Mouse (Mus musculus): ENCODE measurements at regions not wholly inside any gene's neighbourhood (a gene's known extent, or its start where the extent isn't known, plus 50 kb on each side); places are given as distances from the start of the nearest gene placed in this dataset.

GRCm38 (mm10) chr7:83235659-83236058, 349.1 kb upstream of the Tmc3 start:
- Histone ChIP-seq H3K27me3 (ENCODE audit: control insufficient read depth, insufficient read depth, low read length) (0 out of 2 replicates have a peak, but pooled peaks cover 2% of the 10 kb centered on the region), H3K9ac (ENCODE audit: low read depth, low read length) (no peak overlapping the region), H3K27ac (replicated peaks; ENCODE audit: insufficient read depth, low read depth, low read length) (no peak overlapping the region), H3K4me3 (ENCODE audit: insufficient read depth, low read depth, low read length) (no peak overlapping the region), H3K4me1 (ENCODE audit: control insufficient read depth, insufficient read depth, low read length) (no peaks in the 10 kb centered on the region), H3K36me3 (ENCODE audit: control insufficient read depth, insufficient read depth, low read length) (no peaks in the 10 kb centered on the region), H3K79me2 (ENCODE audit: control insufficient read depth, insufficient read depth, low read length) (no peaks in the 10 kb centered on the region)
- no peak for DNase-seq (ENCODE audit: extremely low read depth, low read depth, low spot score)
- 88% methylated on average over 3 of the region's 3 CpGs for WGBS
- TF ChIP-seq CTCF (IDR thresholded peaks at IDR 0.05; ENCODE audit: low read depth, low read length) (no peak), POLR2A (IDR thresholded peaks at IDR 0.05; ENCODE audit: extremely low read depth, insufficient read depth, low read length) (no peak)

DNA sequence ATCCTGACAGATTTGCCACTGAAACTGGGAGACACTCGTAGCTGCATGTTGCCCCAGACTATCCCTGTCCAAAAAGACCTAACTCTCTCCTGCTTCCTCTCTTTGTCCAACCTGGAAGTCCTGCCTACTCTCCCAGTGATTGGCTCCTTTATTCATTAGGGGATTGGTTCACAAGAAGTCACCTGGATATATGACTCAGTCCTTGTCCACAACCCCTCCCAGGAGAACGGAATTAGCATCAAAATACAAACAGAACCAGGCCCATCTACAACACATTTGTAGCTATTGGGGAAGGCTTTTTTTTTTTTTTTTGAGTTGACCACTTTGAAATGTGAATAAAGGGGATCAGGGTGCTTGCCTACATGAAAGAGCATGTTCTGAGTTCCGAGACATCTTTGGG, 347.4 kb upstream of the Tmc3 start:
- Histone ChIP-seq H3K27ac (replicated peaks; ENCODE audit: insufficient read depth, low read depth, low read length) (no peak overlapping the region), H3K9ac (ENCODE audit: low read depth, low read length) (no peak overlapping the region), H3K79me2 (ENCODE audit: control insufficient read depth, insufficient read depth, low read length) (no peaks in the 10 kb centered on the region), H3K4me3 (ENCODE audit: insufficient read depth, low read depth, low read length) (no peak overlapping the region), H3K4me1 (ENCODE audit: control insufficient read depth, insufficient read depth, low read length) (peaks cover 3% of the 10 kb centered on the region; the same call in 1 of the 2 replicates), H3K27me3 (ENCODE audit: control insufficient read depth, insufficient read depth, low read length) (0 out of 2 replicates have a peak, but pooled peaks cover 2% of the 10 kb centered on the region), H3K36me3 (ENCODE audit: control insufficient read depth, insufficient read depth, low read length) (no peaks in the 10 kb centered on the region)
- no peak for DNase-seq (ENCODE audit: extremely low read depth, low read depth, low spot score)
- WGBS: 91% methylated on average over 3 of the region's 3 CpGs
- TF ChIP-seq CTCF (IDR thresholded peaks at IDR 0.05; ENCODE audit: low read depth, low read length) (no peak), POLR2A (IDR thresholded peaks at IDR 0.05; ENCODE audit: extremely low read depth, insufficient read depth, low read length) (no peak)

GRCm38 (mm10) chr7:83238091-83238490, 346.6 kb upstream of the Tmc3 start:
- Histone ChIP-seq H3K27me3 (ENCODE audit: control insufficient read depth, insufficient read depth, low read length) (0 out of 2 replicates have a peak, but pooled peaks cover 2% of the 10 kb centered on the region), H3K9ac (ENCODE audit: low read depth, low read length) (no peak overlapping the region), H3K79me2 (ENCODE audit: control insufficient read depth, insufficient read depth, low read length) (no peaks in the 10 kb centered on the region), H3K4me3 (ENCODE audit: insufficient read depth, low read depth, low read length) (no peak overlapping the region), H3K27ac (replicated peaks; ENCODE audit: insufficient read depth, low read depth, low read length) (no peak overlapping the region), H3K36me3 (ENCODE audit: control insufficient read depth, insufficient read depth, low read length) (no peaks in the 10 kb centered on the region), H3K4me1 (ENCODE audit: control insufficient read depth, insufficient read depth, low read length) (peaks cover 3% of the 10 kb centered on the region; the same call in 1 of the 2 replicates)
- TF ChIP-seq CTCF (IDR thresholded peaks at IDR 0.05; ENCODE audit: low read depth, low read length) (no peak), POLR2A (IDR thresholded peaks at IDR 0.05; ENCODE audit: extremely low read depth, insufficient read depth, low read length) (no peak)
- DNase-seq (ENCODE audit: extremely low read depth, low read depth, low spot score): no peak

- Histone ChIP-seq H3K27me3 (ENCODE audit: control insufficient read depth, insufficient read depth, low read length) (0 out of 2 replicates have a peak, but pooled peaks cover 2% of the 10 kb centered on the region), H3K9ac (ENCODE audit: low read depth, low read length) (no peak overlapping the region), H3K79me2 (ENCODE audit: control insufficient read depth, insufficient read depth, low read length) (no peaks in the 10 kb centered on the region), H3K4me1 (ENCODE audit: control insufficient read depth, insufficient read depth, low read length) (peaks cover 3% of the 10 kb centered on the region; the same call in 1 of the 2 replicates), H3K4me3 (ENCODE audit: insufficient read depth, low read depth, low read length) (no peak overlapping the region), H3K27ac (replicated peaks; ENCODE audit: insufficient read depth, low read depth, low read length) (no peak overlapping the region), H3K36me3 (ENCODE audit: control insufficient read depth, insufficient read depth, low read length) (no peaks in the 10 kb centered on the region)
- WGBS: 49% methylated on average over 3 of the region's 3 CpGs
- DNase-seq (ENCODE audit: extremely low read depth, low read depth, low spot score): no peak
- TF ChIP-seq CTCF (IDR thresholded peaks at IDR 0.05; ENCODE audit: low read depth, low read length) (no peak), POLR2A (IDR thresholded peaks at IDR 0.05; ENCODE audit: extremely low read depth, insufficient read depth, low read length) (no peak)
Observed at GRCm38 (mm10) chr7:83242233-83242632, 342.5 kb upstream of the Tmc3 start.

GRCm38 (mm10) chr7:83245867-83246266, 338.9 kb upstream of the Tmc3 start:
- WGBS: 83% methylated on average over 2 of the region's 2 CpGs

GRCm38 (mm10) chr7:83251995-83252563, 332.6 kb upstream of the Tmc3 start:
- Histone ChIP-seq H3K36me3 (ENCODE audit: control insufficient read depth, insufficient read depth, low read length) (no peaks in the 10 kb centered on the region), H3K79me2 (ENCODE audit: control insufficient read depth, insufficient read depth, low read length) (no peaks in the 10 kb centered on the region), H3K9ac (ENCODE audit: low read depth, low read length) (no peak overlapping the region), H3K4me3 (ENCODE audit: insufficient read depth, low read depth, low read length) (no peak overlapping the region), H3K4me1 (ENCODE audit: control insufficient read depth, insufficient read depth, low read length) (no peaks in the 10 kb centered on the region), H3K27me3 (ENCODE audit: control insufficient read depth, insufficient read depth, low read length) (no peaks in the 10 kb centered on the region), H3K27ac (replicated peaks; ENCODE audit: insufficient read depth, low read depth, low read length) (no peak overlapping the region)
- DNase-seq (ENCODE audit: extremely low read depth, low read depth, low spot score): no peak
- WGBS: 81% methylated on average over 8 of the region's 8 CpGs
- TF ChIP-seq CTCF (IDR thresholded peaks at IDR 0.05; ENCODE audit: low read depth, low read length): no peak
- TF ChIP-seq POLR2A (IDR thresholded peaks at IDR 0.05; ENCODE audit: extremely low read depth, insufficient read depth, low read length): no peak

More at GRCm38 (mm10) chr7:83245867-83246266, 338.9 kb upstream of the Tmc3 start:
- no peak overlapping the region for H3K9ac ChIP-seq (ENCODE audit: low read depth, low read length)
- no peak for TF ChIP-seq CTCF (IDR thresholded peaks at IDR 0.05; ENCODE audit: low read depth, low read length)
- no peak for DNase-seq (ENCODE audit: extremely low read depth, low read depth, low spot score)
- no peak overlapping the region for H3K4me3 ChIP-seq (ENCODE audit: insufficient read depth, low read depth, low read length)
- H3K27me3 ChIP-seq (ENCODE audit: control insufficient read depth, insufficient read depth, low read length): no peaks in the 10 kb centered on the region
- no peak overlapping the region for H3K27ac ChIP-seq (replicated peaks; ENCODE audit: insufficient read depth, low read depth, low read length)
- H3K36me3 ChIP-seq (ENCODE audit: control insufficient read depth, insufficient read depth, low read length): no peaks in the 10 kb centered on the region
- H3K4me1 ChIP-seq (ENCODE audit: control insufficient read depth, insufficient read depth, low read length): peaks cover 3% of the 10 kb centered on the region; the same call in 1 of the 2 replicates
- no peaks in the 10 kb centered on the region for H3K79me2 ChIP-seq (ENCODE audit: control insufficient read depth, insufficient read depth, low read length)

Data from liver, adult 2 months (tissue).